Mouse (Mus musculus) CD8-positive naive resting alpha-beta T cell, adult 2 months (primary cell): ENCODE data around the gene Ccdc57.
"Not testable (repeated sequence)": the region's sequence is repeated elsewhere in the genome, so short reads cannot be mapped to it uniquely, and the experiment has no call there.

ENCODE experiments used
- DNase-seq, 2 experiments: peaks; one replicate each; pipeline ENCODE4 v3.0.0; 2022; ENCODE audit warnings: low read depth in 2 of 2, low spot score in 2 of 2

Gene Ccdc57

GRCm38 (mm10) chr11:120903159-120903850, 29.4 kb downstream of the Ccdc57 start:
- DNase-seq = no peak

GRCm38 (mm10) chr11:120902487-120903142, 30.1 kb downstream of the Ccdc57 start:
- DNase-seq = no peak

- DNase-seq = no peak
Observed at GRCm38 (mm10) chr11:120901729-120902486, 30.8 kb downstream of the Ccdc57 start.

GRCm38 (mm10) chr11:120900276-120901244, 32.1 kb downstream of the Ccdc57 start:
- no peak for DNase-seq

GRCm38 (mm10) chr11:120898114-120898548, 34.5 kb downstream of the Ccdc57 start:
- no peak for DNase-seq

- DNase-seq = no peak
Observed at GRCm38 (mm10) chr11:120895441-120895840, 37.2 kb downstream of the Ccdc57 start.

GRCm38 (mm10) chr11:120894397-120894796, 38.3 kb downstream of the Ccdc57 start:
- DNase-seq = no peak

GRCm38 (mm10) chr11:120889216-120889615, 43.5 kb downstream of the Ccdc57 start:
- no peak for DNase-seq

GRCm38 (mm10) chr11:120888718-120889117, 44.0 kb downstream of the Ccdc57 start:
- DNase-seq = peak in 1 of 2 experiments; percentile 6

GRCm38 (mm10) chr11:120887502-120887901, 45.2 kb downstream of the Ccdc57 start:
- DNase-seq = no peak

GRCm38 (mm10) chr11:120886462-120886861, 46.2 kb downstream of the Ccdc57 start:
- DNase-seq = no peak

GRCm38 (mm10) chr11:120883601-120884000, 49.1 kb downstream of the Ccdc57 start:
- DNase-seq = no peak

- no peak for DNase-seq
Observed at GRCm38 (mm10) chr11:120882931-120883330, 49.7 kb downstream of the Ccdc57 start.

GRCm38 (mm10) chr11:120873206-120873605, 59.5 kb downstream of the Ccdc57 start:
- DNase-seq = no peak

- no peak for DNase-seq
Observed at GRCm38 (mm10) chr11:120871521-120871920, 61.2 kb downstream of the Ccdc57 start.

- no peak for DNase-seq
Observed at GRCm38 (mm10) chr11:120865816-120866215, 66.9 kb downstream of the Ccdc57 start.

- DNase-seq = no peak
Observed at GRCm38 (mm10) chr11:120862819-120863218, 69.9 kb downstream of the Ccdc57 start.

GRCm38 (mm10) chr11:120855938-120856337, 76.7 kb downstream of the Ccdc57 start:
- DNase-seq = not testable (repeated sequence)

- DNase-seq = no peak
Observed at GRCm38 (mm10) chr11:120853788-120854187, 78.9 kb downstream of the Ccdc57 start.

- no peak for DNase-seq
Observed at GRCm38 (mm10) chr11:120853158-120853557, 79.5 kb downstream of the Ccdc57 start.
